8 mouse cellular contexts compared by ENCODE assay signal in the genomic region with DNA sequence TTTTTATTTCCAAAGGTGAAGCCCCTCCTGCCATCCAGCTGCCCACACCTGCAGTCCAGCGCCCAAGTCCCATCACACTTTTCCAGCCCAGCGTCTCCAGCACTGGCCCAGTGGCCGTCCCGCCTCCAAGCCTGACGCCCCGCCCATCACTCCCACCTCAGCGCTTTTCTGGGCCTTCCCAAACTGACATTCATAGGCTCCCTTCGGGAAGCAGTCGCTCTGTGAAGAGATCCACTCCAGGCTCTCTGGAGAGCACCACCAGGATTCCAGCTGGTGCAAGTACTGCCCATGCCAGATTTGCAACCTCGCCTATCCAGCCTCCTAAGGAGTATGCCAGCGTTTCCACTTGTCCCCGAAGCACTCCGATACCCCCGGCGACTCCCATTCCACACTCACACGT. TPM values are rescaled to one million over a fixed set of nuclear protein-coding genes. Genes with fewer than 3 reads are reported as not detected.
A peak's percentile ranks its signal among the peaks of the same experiment; 100 is the strongest.
DNase-seq lines count a peak whose midpoint lies in the region; ATAC-seq lines count a peak whose summit lies in the region.

No protein-coding gene starts in this region.

- H3K9me3 ChIP-seq in forebrain, embryonic 14.5 days (replicated peaks; ENCODE audit: control insufficient read depth, low read length): no peaks in the 10 kb centered on the region
- no peaks in the 10 kb centered on the region for H3K9me3 ChIP-seq in intestine, embryonic 16.5 days (ENCODE audit: control insufficient read depth, low read length)
- H3K9me3 ChIP-seq in lung, embryonic 16.5 days (ENCODE audit: control insufficient read depth, low read length): no peaks in the 10 kb centered on the region
- H3K9me3 ChIP-seq in stomach, embryonic 15.5 days: no peaks in the 10 kb centered on the region

- 15% methylated on average over 16 of the region's 16 CpGs for WGBS in forebrain, embryonic 14.5 days
- 4% methylated on average over 16 of the region's 16 CpGs for WGBS in intestine, embryonic 16.5 days
- WGBS in lung, embryonic 16.5 days: under 1% methylated on average over 16 of the region's 16 CpGs
- WGBS in stomach, embryonic 15.5 days: 5% methylated on average over 16 of the region's 16 CpGs

- intact Hi-C loops in left cerebral cortex, postnatal 36 days (cut with DNase I): no loop called here

- H3K4me2 ChIP-seq in forebrain, embryonic 14.5 days (ENCODE audit: low read length): peak overlapping the region; percentile 41
- peak overlapping the region; percentile 52 for H3K4me2 ChIP-seq in intestine, embryonic 16.5 days (ENCODE audit: low read depth, low read length)
- H3K4me2 ChIP-seq in lung, embryonic 16.5 days (ENCODE audit: low read depth, low read length): peak overlapping the region; percentile 60
- peak overlapping the region; percentile 62 for H3K4me2 ChIP-seq in stomach, embryonic 15.5 days

- H3K4me1 ChIP-seq in forebrain, embryonic 14.5 days (ENCODE audit: control insufficient read depth, insufficient read depth, low read length): no peaks in the 10 kb centered on the region
- peaks cover 5% of the 10 kb centered on the region; the same call in 1 of the 2 replicates for H3K4me1 ChIP-seq in intestine, embryonic 16.5 days (ENCODE audit: control insufficient read depth, insufficient read depth, low read length)
- peaks cover 3% of the 10 kb centered on the region; the same call in 1 of the 2 replicates for H3K4me1 ChIP-seq in lung, embryonic 16.5 days (replicated peaks; ENCODE audit: control insufficient read depth, insufficient read depth, low read length)
- 0 out of 2 replicates have a peak, but pooled peaks cover 6% of the 10 kb centered on the region for H3K4me1 ChIP-seq in stomach, embryonic 15.5 days

- H3K36me3 ChIP-seq in forebrain, embryonic 14.5 days (ENCODE audit: control insufficient read depth, insufficient read depth, low read length): no peaks in the 10 kb centered on the region
- H3K36me3 ChIP-seq in intestine, embryonic 16.5 days (ENCODE audit: control insufficient read depth, insufficient read depth, low read length): no peaks in the 10 kb centered on the region
- H3K36me3 ChIP-seq in lung, embryonic 16.5 days (ENCODE audit: control insufficient read depth, insufficient read depth, low read length): no peaks in the 10 kb centered on the region
- H3K36me3 ChIP-seq in stomach, embryonic 15.5 days: no peaks in the 10 kb centered on the region

- peak; percentile 24 to 25 for DNase-seq in left cerebral cortex, adult 18-20 months (ENCODE audit: low spot score in 2 of 2)
- no peak for DNase-seq in left cerebral cortex, postnatal 36 days (ENCODE audit: low spot score in 2 of 2)
- no peak for DNase-seq in forebrain, embryonic 14.5 days (ENCODE audit: low spot score)
- no peak for DNase-seq in gastrocnemius, adult 8-10 months (ENCODE audit: low spot score in 2 of 2)

- ATAC-seq in forebrain, embryonic 14.5 days: no peak
- ATAC-seq in intestine, embryonic 16.5 days: peak; percentile 68
- peak; percentile 83 for ATAC-seq in lung, embryonic 16.5 days (ENCODE audit: low read depth)
- ATAC-seq in stomach, embryonic 15.5 days (ENCODE audit: insufficient read depth, low FRiP score, low read depth): no peak; the same call in 1 of the 2 replicates
- ATAC-seq in erythroid progenitor cell, adult 5-6 weeks (replicated peaks; ENCODE audit: low FRiP score, poor library complexity, severe bottlenecking): no peak

- H3K9ac ChIP-seq in forebrain, embryonic 14.5 days (ENCODE audit: low read length): no peak overlapping the region
- no peak overlapping the region for H3K9ac ChIP-seq in intestine, embryonic 16.5 days (ENCODE audit: low read depth, low read length)
- 0 out of 2 replicates have a peak overlapping the region, but pooled peaks have one; percentile 2 for H3K9ac ChIP-seq in lung, embryonic 16.5 days (ENCODE audit: low read length)
- no peak overlapping the region for H3K9ac ChIP-seq in stomach, embryonic 15.5 days

- H3K4me3 ChIP-seq in forebrain, embryonic 14.5 days (ENCODE audit: low read depth, low read length): peak overlapping the region; percentile 8; the same call in 1 of the 2 replicates
- peak overlapping the region; percentile 30 for H3K4me3 ChIP-seq in intestine, embryonic 16.5 days (ENCODE audit: low read length)
- peak overlapping the region; percentile 40 for H3K4me3 ChIP-seq in lung, embryonic 16.5 days (ENCODE audit: low read length)
- peak overlapping the region; percentile 32 for H3K4me3 ChIP-seq in stomach, embryonic 15.5 days (replicated peaks)

- no peak overlapping the region for H3K27ac ChIP-seq in forebrain, embryonic 14.5 days (ENCODE audit: low read depth, low read length)
- H3K27ac ChIP-seq in intestine, embryonic 16.5 days (ENCODE audit: low read length): no peak overlapping the region
- no peak overlapping the region for H3K27ac ChIP-seq in lung, embryonic 16.5 days (ENCODE audit: low read length)
- no peak overlapping the region for H3K27ac ChIP-seq in stomach, embryonic 15.5 days

- no peaks in the 10 kb centered on the region for H3K27me3 ChIP-seq in forebrain, embryonic 14.5 days (replicated peaks; ENCODE audit: control insufficient read depth, insufficient read depth, low read length)
- H3K27me3 ChIP-seq in intestine, embryonic 16.5 days (replicated peaks; ENCODE audit: control insufficient read depth, insufficient read depth, low read length): no peaks in the 10 kb centered on the region
- H3K27me3 ChIP-seq in lung, embryonic 16.5 days (ENCODE audit: control insufficient read depth, insufficient read depth, low read depth, low read length): no peaks in the 10 kb centered on the region
- H3K27me3 ChIP-seq in stomach, embryonic 15.5 days (replicated peaks): no peaks in the 10 kb centered on the region

RNA-seq across cellular contexts. Expression of a gene that starts 11.5 kb away (rescaled TPM):
- under 1 TPM; 0.19 to 0.21 TPM for total RNA-seq in left cerebral cortex, adult 18-20 months (2021)
- under 1 TPM in 1 of 2 experiments, not detected in 1; 0.10 TPM for total RNA-seq in left cerebral cortex, postnatal 36 days (2021)
- 0.11 TPM in 1 of 2 replicates, not detected in the other for polyA plus RNA-seq in forebrain, embryonic 14.5 days (2014; fragmentation: Nextera tagmentation; extraction: Ambion mirVana)
- 0.06 and 0.09 TPM in 2 replicates for polyA plus RNA-seq in intestine, embryonic 16.5 days (2015; fragmentation: Nextera tagmentation; extraction: Ambion mirVana)
- 0.05 and 0.11 TPM in 2 replicates for polyA plus RNA-seq in lung, embryonic 16.5 days (2015; fragmentation: Nextera tagmentation; extraction: Ambion mirVana)
- polyA plus RNA-seq in stomach, embryonic 15.5 days (2015; fragmentation: Nextera tagmentation; extraction: Ambion mirVana): 0.17 and 0.24 TPM in 2 replicates
- not detected in 2 replicates for total RNA-seq in erythroid progenitor cell, adult 5-6 weeks (2015; ENCODE audit: low replicate concordance)
- total RNA-seq in erythroid progenitor cell, adult 5-6 weeks (2017; ENCODE audit: low replicate concordance): not detected in 2 replicates
- not detected for total RNA-seq in gastrocnemius, adult 8-10 months (2022)

RNA-seq across cellular contexts. Expression of a gene that starts 36.3 kb away (rescaled TPM):
- 1 to 10 TPM; 9.1 to 9.5 TPM for total RNA-seq in left cerebral cortex, adult 18-20 months (2021)
- total RNA-seq in left cerebral cortex, postnatal 36 days (2021): 10 to 100 TPM in 1 of 2 experiments, 1 to 10 TPM in 1; 10.0 to 12.4 TPM
- 9.4 and 9.7 TPM in 2 replicates for polyA plus RNA-seq in forebrain, embryonic 14.5 days (2014; fragmentation: Nextera tagmentation; extraction: Ambion mirVana)
- 12.2 and 13.5 TPM in 2 replicates for polyA plus RNA-seq in intestine, embryonic 16.5 days (2015; fragmentation: Nextera tagmentation; extraction: Ambion mirVana)
- 12.5 and 12.7 TPM in 2 replicates for polyA plus RNA-seq in lung, embryonic 16.5 days (2015; fragmentation: Nextera tagmentation; extraction: Ambion mirVana)
- polyA plus RNA-seq in stomach, embryonic 15.5 days (2015; fragmentation: Nextera tagmentation; extraction: Ambion mirVana): 11.2 and 11.8 TPM in 2 replicates
- total RNA-seq in erythroid progenitor cell, adult 5-6 weeks (2015; ENCODE audit: low replicate concordance): 1.4 and 1.7 TPM in 2 replicates
- 1.4 and 1.5 TPM in 2 replicates for total RNA-seq in erythroid progenitor cell, adult 5-6 weeks (2017; ENCODE audit: low replicate concordance)
- 1 to 10 TPM; 2.2 to 3.7 (median 2.6) TPM for total RNA-seq in gastrocnemius, adult 8-10 months (2022)

RNA-seq across cellular contexts. Expression of a gene that starts 46.9 kb away (rescaled TPM):
- 10 to 100 TPM; 19.8 TPM for total RNA-seq in left cerebral cortex, adult 18-20 months (2021)
- total RNA-seq in left cerebral cortex, postnatal 36 days (2021): 10 to 100 TPM; 23.8 to 25.4 TPM
- polyA plus RNA-seq in forebrain, embryonic 14.5 days (2014; fragmentation: Nextera tagmentation; extraction: Ambion mirVana): 12.5 and 14.8 TPM in 2 replicates
- 4.4 and 4.5 TPM in 2 replicates for polyA plus RNA-seq in intestine, embryonic 16.5 days (2015; fragmentation: Nextera tagmentation; extraction: Ambion mirVana)
- 4.3 and 4.5 TPM in 2 replicates for polyA plus RNA-seq in lung, embryonic 16.5 days (2015; fragmentation: Nextera tagmentation; extraction: Ambion mirVana)
- 6.1 and 7.6 TPM in 2 replicates for polyA plus RNA-seq in stomach, embryonic 15.5 days (2015; fragmentation: Nextera tagmentation; extraction: Ambion mirVana)
- 0.42 and 0.72 TPM in 2 replicates for total RNA-seq in erythroid progenitor cell, adult 5-6 weeks (2015; ENCODE audit: low replicate concordance)
- total RNA-seq in erythroid progenitor cell, adult 5-6 weeks (2017; ENCODE audit: low replicate concordance): 1.3 and 1.6 TPM in 2 replicates
- total RNA-seq in gastrocnemius, adult 8-10 months (2022): 1 to 10 TPM; 1.5 to 3.1 (median 1.8) TPM

Comparison
In these comparisons a context has a peak if more than half of its experiments do, and no peak if none do; other contexts are left out.
1. DNase-seq: peak in left cerebral cortex, adult 18-20 months (2 of 2); none in left cerebral cortex, postnatal 36 days (0 of 2), forebrain, embryonic 14.5 days (single experiment) and gastrocnemius, adult 8-10 months (0 of 2).
2. ATAC-seq: peak in intestine, embryonic 16.5 days (single experiment) and lung, embryonic 16.5 days (single experiment); none in forebrain, embryonic 14.5 days (single experiment), stomach, embryonic 15.5 days (single experiment) and erythroid progenitor cell, adult 5-6 weeks (single experiment).
3. RNA of a gene that starts 46.9 kb away (total RNA-seq): 23.8 to 25.4 TPM in left cerebral cortex, postnatal 36 days and 19.8 TPM in left cerebral cortex, adult 18-20 months; 1.5 to 3.1 TPM in gastrocnemius, adult 8-10 months and 0.42 to 1.6 TPM in erythroid progenitor cell, adult 5-6 weeks; every median in the first group is over 4 times any median in the second.
4. Peak in every context shown above with its lines, with median percentiles within 50 percentile points of each other: H3K4me2 ChIP-seq and H3K4me3 ChIP-seq.